Mouse (Mus musculus) C2C12 (cell line): ENCODE measurements around the gene Olfr222.

ENCODE experiments used
- CTCF ChIP-seq: IDR thresholded peaks from one replicate; pipeline ENCODE4 v1.5.1; 2011; ENCODE audit not compliant: control insufficient read depth, insufficient read depth, insufficient read length
- MAX ChIP-seq: IDR thresholded peaks from one replicate; pipeline ENCODE4 v1.6.1; 2011; ENCODE audit warnings: mild to moderate bottlenecking, control low read depth
- USF1 ChIP-seq: IDR thresholded peaks from one replicate; pipeline ENCODE4 v1.6.1; 2011; ENCODE audit warnings: low read depth, mild to moderate bottlenecking, control low read depth, moderate library complexity

- no peak for TF ChIP-seq MAX
- TF ChIP-seq USF1, result no peak
- no peak for TF ChIP-seq CTCF
Observed at GRCm38 (mm10) chr11:59541324-59541723, 34.7 kb downstream of the Olfr222 start, which contains the start of gene Nlrp3.
